Mouse (Mus musculus) CD4-positive naive resting alpha-beta T cell, adult 57 days (primary cell): ENCODE results near the gene Skap2. TPM values are rescaled to one million over a fixed set of nuclear protein-coding genes. Genes with fewer than 3 reads are reported as not detected.

Experiments
- total RNA-seq: library from RNA; stranded (reverse); gene quantifications from one replicate; pipeline ENCODE4 v1.2.4, GENCODE M21; 2023

Skap2 gene
- 10.0 TPM for total RNA-seq

GRCm38 (mm10) chr6:52012409-52013244, at the start of gene Skap2:
Gene Skap2, minus strand, starts transcription at chr6:52012549.

Other genes starting within 250 kb of the Skap2 start
- not detected for gene Hoxa1, start 145.8 kb upstream of the Skap2 start, total RNA-seq
- gene Hoxa2, start 152.3 kb upstream of the Skap2 start, total RNA-seq, result not detected
- not detected for gene 5730596B20Rik, start 164.9 kb upstream of the Skap2 start, total RNA-seq
- 0.59 TPM for gene Hoxa4, start 179.2 kb upstream of the Skap2 start, total RNA-seq
- gene Hoxa5, start 192.0 kb upstream of the Skap2 start, total RNA-seq, result 0.30 TPM
- gene Hoxa6, start 196.2 kb upstream of the Skap2 start, total RNA-seq, result not detected
- not detected for gene Hoxa3, start 200.8 kb upstream of the Skap2 start, total RNA-seq
- not detected for gene Gm28308, start 200.8 kb upstream of the Skap2 start, total RNA-seq
- gene Hoxa7, start 209.3 kb upstream of the Skap2 start, total RNA-seq, result not detected
- gene Hoxa9, start 218.5 kb upstream of the Skap2 start, total RNA-seq, result not detected
- gene Hoxa10, start 228.3 kb upstream of the Skap2 start, total RNA-seq, result 0.21 TPM
- not detected for gene Hoxa11, start 233.3 kb upstream of the Skap2 start, total RNA-seq
- not detected for gene Hoxa13, start 248.3 kb upstream of the Skap2 start, total RNA-seq